Mouse (Mus musculus): ENCODE results near the gene Stx16. TPM values are rescaled to one million over a fixed set of nuclear protein-coding genes. Genes with fewer than 3 reads are reported as not detected.
A peak's percentile ranks its signal among the peaks of the same experiment; 100 is the strongest.

Gene Stx16
- polyA plus RNA-seq (2016; fragmentation: Nextera tagmentation; extraction: Ambion mirVana) = 8.3 and 9.1 TPM in 2 replicates

- Histone ChIP-seq H3K4me3 (peak within 1 kb of the TSS; percentile 77), H3K4me1 (replicated peaks) (peaks cover 67% of the 10 kb centered on the region), H3K9me3 (no peaks in the 10 kb centered on the region), H3K27me3 (ENCODE audit: insufficient read depth, poor library complexity, severe bottlenecking) (no peaks in the 10 kb centered on the region), H3K27ac (peak within 1 kb of the TSS; percentile 90), H3K36me3 (no peaks in the 10 kb centered on the region)
- peak; percentile 92 for DNase-seq (ENCODE audit: low spot score)
- WGBS = under 1% methylated on average over 32 of the region's 32 CpGs
Measured at GRCm38 (mm10) chr2:174075673-174076432, at the start of gene Stx16. TSS of gene Stx16 (plus strand) at chr2:174076308.

GRCm38 (mm10) chr2:174026406-174026805 is 49.7 kb upstream of the Stx16 start:
- Histone ChIP-seq H3K27me3 (ENCODE audit: insufficient read depth, poor library complexity, severe bottlenecking) (no peaks in the 10 kb centered on the region), H3K36me3 (no peaks in the 10 kb centered on the region), H3K4me1 (replicated peaks) (peaks cover 16% of the 10 kb centered on the region; the same call in 1 of the 2 replicates), H3K27ac (no peak overlapping the region; the same call in 1 of the 2 replicates), H3K9me3 (no peaks in the 10 kb centered on the region), H3K4me3 (no peak overlapping the region)
- peak; percentile 0 for DNase-seq (ENCODE audit: low spot score)
- WGBS = 77% methylated on average over 4 of the region's 4 CpGs

GRCm38 (mm10) chr2:174033257-174033800 is 42.8 kb upstream of the Stx16 start:
- 76% methylated on average over 9 of the region's 9 CpGs for WGBS
- Histone ChIP-seq H3K27me3 (ENCODE audit: insufficient read depth, poor library complexity, severe bottlenecking) (no peaks in the 10 kb centered on the region), H3K4me1 (replicated peaks) (peaks cover 11% of the 10 kb centered on the region; the same call in 1 of the 2 replicates), H3K36me3 (no peaks in the 10 kb centered on the region), H3K4me3 (no peak overlapping the region), H3K27ac (no peak overlapping the region), H3K9me3 (no peaks in the 10 kb centered on the region)
- DNase-seq (ENCODE audit: low spot score) = peak; percentile 2

- peaks cover 41% of the 10 kb centered on the region for H3K4me1 ChIP-seq (replicated peaks)
- H3K9me3 ChIP-seq = 0 out of 2 replicates have a peak, but pooled peaks cover 6% of the 10 kb centered on the region
- no peak for DNase-seq (ENCODE audit: low spot score)
- WGBS = 95% methylated on average over 2 of the region's 2 CpGs
- no peak overlapping the region for H3K27ac ChIP-seq
- H3K27me3 ChIP-seq (ENCODE audit: insufficient read depth, poor library complexity, severe bottlenecking) = 0 out of 2 replicates have a peak, but pooled peaks cover 5% of the 10 kb centered on the region
- no peak overlapping the region for H3K4me3 ChIP-seq
- no peaks in the 10 kb centered on the region for H3K36me3 ChIP-seq
Measured at GRCm38 (mm10) chr2:174047656-174048055, 28.5 kb upstream of the Stx16 start.

- H3K9me3 ChIP-seq = 0 out of 2 replicates have a peak, but pooled peaks cover 6% of the 10 kb centered on the region
- DNase-seq (ENCODE audit: low spot score) = peak; percentile 84
- H3K27me3 ChIP-seq (ENCODE audit: insufficient read depth, poor library complexity, severe bottlenecking) = 0 out of 2 replicates have a peak, but pooled peaks cover 7% of the 10 kb centered on the region
- peaks cover 50% of the 10 kb centered on the region for H3K4me1 ChIP-seq (replicated peaks)
- peak overlapping the region; percentile 87 for H3K27ac ChIP-seq
- 7% methylated on average over 4 of the region's 4 CpGs for WGBS
- 0 out of 2 replicates have a peak overlapping the region, but pooled peaks have one; percentile 3 for H3K4me3 ChIP-seq
- H3K36me3 ChIP-seq = no peaks in the 10 kb centered on the region
Measured at GRCm38 (mm10) chr2:174049481-174050338, 26.4 kb upstream of the Stx16 start.

- WGBS = 14% methylated on average over 3 of the region's 3 CpGs
Measured at GRCm38 (mm10) chr2:174050339-174050685, 25.8 kb upstream of the Stx16 start.

GRCm38 (mm10) chr2:174051081-174051481 is 25.0 kb upstream of the Stx16 start:
- WGBS = 15% methylated on average over 10 of the region's 10 CpGs

More at GRCm38 (mm10) chr2:174050339-174050685, 25.8 kb upstream of the Stx16 start:
- 0 out of 2 replicates have a peak, but pooled peaks cover 7% of the 10 kb centered on the region for H3K27me3 ChIP-seq (ENCODE audit: insufficient read depth, poor library complexity, severe bottlenecking)
- H3K36me3 ChIP-seq = no peaks in the 10 kb centered on the region
- no peak for DNase-seq (ENCODE audit: low spot score)
- 0 out of 2 replicates have a peak overlapping the region, but pooled peaks have one; percentile 3 for H3K4me3 ChIP-seq
- peak overlapping the region; percentile 87 for H3K27ac ChIP-seq
- 0 out of 2 replicates have a peak, but pooled peaks cover 6% of the 10 kb centered on the region for H3K9me3 ChIP-seq
- H3K4me1 ChIP-seq (replicated peaks) = peaks cover 50% of the 10 kb centered on the region

GRCm38 (mm10) chr2:174054496-174054895 is 21.6 kb upstream of the Stx16 start:
- Histone ChIP-seq H3K9me3 (no peaks in the 10 kb centered on the region), H3K4me3 (no peak overlapping the region), H3K36me3 (no peaks in the 10 kb centered on the region), H3K27me3 (ENCODE audit: insufficient read depth, poor library complexity, severe bottlenecking) (0 out of 2 replicates have a peak, but pooled peaks cover 7% of the 10 kb centered on the region), H3K4me1 (replicated peaks) (peaks cover 40% of the 10 kb centered on the region), H3K27ac (no peak overlapping the region)
- 95% methylated on average over 3 of the region's 3 CpGs for WGBS
- no peak for DNase-seq (ENCODE audit: low spot score)

More at GRCm38 (mm10) chr2:174051081-174051481, 25.0 kb upstream of the Stx16 start:
- Histone ChIP-seq H3K4me1 (replicated peaks) (peaks cover 50% of the 10 kb centered on the region), H3K27ac (peak overlapping the region; percentile 87), H3K36me3 (no peaks in the 10 kb centered on the region), H3K9me3 (0 out of 2 replicates have a peak, but pooled peaks cover 6% of the 10 kb centered on the region), H3K27me3 (ENCODE audit: insufficient read depth, poor library complexity, severe bottlenecking) (0 out of 2 replicates have a peak, but pooled peaks cover 7% of the 10 kb centered on the region), H3K4me3 (peak overlapping the region; percentile 20; the same call in 1 of the 2 replicates)
- peak; percentile 52 for DNase-seq (ENCODE audit: low spot score)

- DNase-seq (ENCODE audit: low spot score) = no peak
Measured at GRCm38 (mm10) chr2:174057730-174058129, 18.4 kb upstream of the Stx16 start.

GRCm38 (mm10) chr2:174058316-174058939 is 17.7 kb upstream of the Stx16 start:
- no peak for DNase-seq (ENCODE audit: low spot score)
- Histone ChIP-seq H3K4me3 (no peak overlapping the region), H3K4me1 (replicated peaks) (peaks cover 5% of the 10 kb centered on the region; the same call in 1 of the 2 replicates), H3K27me3 (ENCODE audit: insufficient read depth, poor library complexity, severe bottlenecking) (no peaks in the 10 kb centered on the region), H3K27ac (no peak overlapping the region), H3K36me3 (no peaks in the 10 kb centered on the region), H3K9me3 (no peaks in the 10 kb centered on the region)
- 88% methylated on average over 8 of the region's 8 CpGs for WGBS

More at GRCm38 (mm10) chr2:174057730-174058129, 18.4 kb upstream of the Stx16 start:
- H3K27ac ChIP-seq = no peak overlapping the region
- 90% methylated on average over 3 of the region's 3 CpGs for WGBS
- H3K4me3 ChIP-seq = no peak overlapping the region
- no peaks in the 10 kb centered on the region for H3K36me3 ChIP-seq
- H3K4me1 ChIP-seq (replicated peaks) = peaks cover 12% of the 10 kb centered on the region
- no peaks in the 10 kb centered on the region for H3K9me3 ChIP-seq
- H3K27me3 ChIP-seq (ENCODE audit: insufficient read depth, poor library complexity, severe bottlenecking) = 0 out of 2 replicates have a peak, but pooled peaks cover 1% of the 10 kb centered on the region

- H3K36me3 ChIP-seq = no peaks in the 10 kb centered on the region
- 89% methylated on average over 13 of the region's 13 CpGs for WGBS
- H3K4me3 ChIP-seq = no peak overlapping the region
- DNase-seq (ENCODE audit: low spot score) = no peak
- no peaks in the 10 kb centered on the region for H3K27me3 ChIP-seq (ENCODE audit: insufficient read depth, poor library complexity, severe bottlenecking)
- no peak overlapping the region for H3K27ac ChIP-seq
- H3K9me3 ChIP-seq = no peaks in the 10 kb centered on the region
- peaks cover 8% of the 10 kb centered on the region; the same call in 1 of the 2 replicates for H3K4me1 ChIP-seq (replicated peaks)
Measured at GRCm38 (mm10) chr2:174059591-174060385, 16.3 kb upstream of the Stx16 start.

Measured in hindbrain, embryonic 10.5 days (tissue).